Mouse (Mus musculus) kidney, embryonic 15.5 days (tissue): ENCODE results near the gene Hyal3. TPM values are rescaled to one million over a fixed set of nuclear protein-coding genes. Genes with fewer than 3 reads are reported as not detected.

Experiments
- ATAC-seq: fragments of 200-750 bp; cut with Nextera tagmentation; replicated peaks from 2 replicates; pipeline ENCODE4 v1.8.0; 2017; ENCODE audit warnings: moderate TSS enrichment; ENCODE audit not compliant: low FRiP score
- H3K27ac ChIP-seq: fragments of 300-500 bp; sonication (generic); 2 replicates; pipeline ENCODE4 v1.5.1; 2015; ENCODE audit warnings: mild to moderate bottlenecking, inconsistent platforms
- H3K27me3 ChIP-seq: fragments of 300-500 bp; sonication (generic); 2 replicates; pipeline ENCODE4 v1.6.1; 2015; ENCODE audit warnings: inconsistent platforms
- H3K36me3 ChIP-seq: fragments of 300-500 bp; sonication (generic); 2 replicates; pipeline ENCODE4 v1.6.1; 2015; ENCODE audit warnings: inconsistent platforms
- H3K4me1 ChIP-seq: fragments of 300-500 bp; sonication (generic); 2 replicates; pipeline ENCODE4 v1.6.1; 2015; ENCODE audit warnings: inconsistent platforms
- H3K4me2 ChIP-seq: fragments of 300-500 bp; sonication (generic); 2 replicates; pipeline ENCODE4 v1.6.1; 2015; ENCODE audit warnings: moderate library complexity, mild to moderate bottlenecking, inconsistent platforms
- H3K4me3 ChIP-seq: fragments of 300-500 bp; sonication (generic); replicated peaks from 2 replicates; pipeline ENCODE4 v1.5.1; 2015; ENCODE audit warnings: mild to moderate bottlenecking, inconsistent platforms
- H3K9ac ChIP-seq: fragments of 300-500 bp; sonication (generic); 2 replicates; pipeline ENCODE4 v1.6.1; 2015; ENCODE audit warnings: mild to moderate bottlenecking, inconsistent platforms
- H3K9me3 ChIP-seq: fragments of 300-500 bp; sonication (generic); replicated peaks from 2 replicates; pipeline ENCODE4 v1.6.1; 2016; ENCODE audit warnings: inconsistent platforms
- WGBS: fragments of 180-500 bp; shearing (Covaris S2); methylation state at CpG from one replicate; pipeline ENCODE4 v1.1.7; 2015; ENCODE audit warnings: mixed read lengths; 5-methylcytosine and 5-hydroxymethylcytosine counted together
- polyA plus RNA-seq: library from polyadenylated mRNA; unstranded; fragments of >200 nt; fragmentation: Nextera tagmentation; extraction: Ambion mirVana; gene quantifications from 2 replicates; pipeline ENCODE4 v1.2.1, GENCODE M21; 2015

The Hyal3 gene
- 1.3 TPM in 2 replicates for polyA plus RNA-seq

DNA sequence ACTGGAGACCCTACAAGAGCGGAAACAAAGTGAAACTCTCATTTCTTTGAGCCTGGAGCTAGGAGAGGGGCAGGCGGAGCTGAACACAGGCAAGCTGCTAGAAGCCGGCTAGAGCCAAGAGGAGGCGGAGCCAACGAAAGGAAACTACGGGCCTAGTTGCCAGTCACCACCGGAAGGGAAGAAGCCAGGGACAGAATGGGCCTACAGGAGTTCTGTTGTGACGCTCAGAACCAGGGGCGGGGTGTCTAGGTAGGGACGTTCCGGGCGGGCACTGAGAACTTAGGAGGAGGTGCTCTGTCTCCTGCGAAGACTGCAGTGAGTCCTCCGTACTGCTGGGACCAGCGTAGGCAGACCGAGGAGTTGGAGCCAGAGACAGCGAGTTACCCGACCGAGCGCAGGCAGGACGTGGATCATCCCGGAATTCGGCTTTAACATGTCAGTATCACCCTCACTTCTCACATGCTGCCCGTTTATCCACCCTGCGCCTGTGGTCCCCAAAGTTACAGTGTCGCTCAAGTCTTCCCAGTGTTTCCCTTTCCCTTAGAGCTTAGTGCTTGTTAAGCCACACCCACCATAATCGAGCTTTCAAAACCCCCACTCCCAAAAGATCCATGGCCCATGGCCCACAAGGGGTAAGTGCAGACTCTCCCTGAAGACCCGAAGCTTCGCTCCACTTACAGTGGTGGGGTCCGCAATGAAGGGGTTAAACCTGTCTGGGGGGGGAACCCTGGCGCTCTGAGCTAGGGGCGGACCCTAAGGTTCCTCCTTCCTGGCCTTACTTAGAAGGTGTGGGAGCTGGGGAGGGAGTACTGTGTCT is at the start of gene Hyal3:
Gene Hyal3 (plus strand): TSS at position 318 of the 817 bp plus-strand sequence.
- peak within 1 kb of the TSS; percentile 96 for H3K27ac ChIP-seq
- H3K9me3 ChIP-seq: no peaks in the 10 kb centered on the region
- peak within 1 kb of the TSS; percentile 71 for H3K4me3 ChIP-seq
- WGBS: under 1% methylated on average over 32 of the region's 32 CpGs
- H3K4me2 ChIP-seq: peak within 1 kb of the TSS; percentile 93
- no peaks in the 10 kb centered on the region for H3K27me3 ChIP-seq
- ATAC-seq: peak; percentile 68
- peak within 1 kb of the TSS; percentile 73 for H3K9ac ChIP-seq
- H3K36me3 ChIP-seq: peaks cover 21% of the 10 kb centered on the region
- H3K4me1 ChIP-seq: peaks cover 52% of the 10 kb centered on the region

DNA sequence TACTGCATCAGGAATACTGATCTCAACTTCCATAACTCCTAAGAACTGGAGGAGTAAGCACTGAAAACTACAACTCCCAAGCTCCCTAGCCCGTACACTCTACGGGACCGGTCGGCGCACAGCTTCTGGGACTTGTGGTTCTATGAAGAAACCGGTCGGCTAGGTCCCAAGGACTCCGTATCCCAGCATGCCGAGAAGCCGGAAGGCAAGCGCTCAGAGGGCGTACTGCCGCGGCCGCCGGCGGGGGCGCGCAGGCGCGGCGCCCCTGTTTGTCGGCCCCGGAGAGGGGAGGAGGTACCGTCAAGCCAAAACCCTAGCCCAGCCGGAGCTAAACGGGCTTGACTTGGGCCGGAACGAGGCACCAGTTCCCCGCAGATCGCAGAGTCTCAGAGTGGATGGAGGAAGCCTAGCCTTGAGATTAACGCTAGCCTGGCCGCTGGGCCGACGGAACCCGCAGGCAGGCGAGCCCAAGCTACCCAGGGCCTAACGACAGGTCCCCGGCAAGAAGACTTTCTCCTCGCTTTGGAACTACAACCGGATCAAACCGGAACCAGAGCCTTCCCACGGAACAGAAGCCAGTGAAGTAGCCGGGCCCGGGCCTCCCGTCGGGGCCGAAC is 46.7 kb upstream of the Hyal3 start, which contains the start of gene Tmem115:
Gene Tmem115 (plus strand): TSS at position 155 of the 617 bp plus-strand sequence.
- peak within 1 kb of the TSS; percentile 81 for H3K4me3 ChIP-seq
- WGBS: under 1% methylated on average over 48 of the region's 48 CpGs
- peak; percentile 98 for ATAC-seq

DNA sequence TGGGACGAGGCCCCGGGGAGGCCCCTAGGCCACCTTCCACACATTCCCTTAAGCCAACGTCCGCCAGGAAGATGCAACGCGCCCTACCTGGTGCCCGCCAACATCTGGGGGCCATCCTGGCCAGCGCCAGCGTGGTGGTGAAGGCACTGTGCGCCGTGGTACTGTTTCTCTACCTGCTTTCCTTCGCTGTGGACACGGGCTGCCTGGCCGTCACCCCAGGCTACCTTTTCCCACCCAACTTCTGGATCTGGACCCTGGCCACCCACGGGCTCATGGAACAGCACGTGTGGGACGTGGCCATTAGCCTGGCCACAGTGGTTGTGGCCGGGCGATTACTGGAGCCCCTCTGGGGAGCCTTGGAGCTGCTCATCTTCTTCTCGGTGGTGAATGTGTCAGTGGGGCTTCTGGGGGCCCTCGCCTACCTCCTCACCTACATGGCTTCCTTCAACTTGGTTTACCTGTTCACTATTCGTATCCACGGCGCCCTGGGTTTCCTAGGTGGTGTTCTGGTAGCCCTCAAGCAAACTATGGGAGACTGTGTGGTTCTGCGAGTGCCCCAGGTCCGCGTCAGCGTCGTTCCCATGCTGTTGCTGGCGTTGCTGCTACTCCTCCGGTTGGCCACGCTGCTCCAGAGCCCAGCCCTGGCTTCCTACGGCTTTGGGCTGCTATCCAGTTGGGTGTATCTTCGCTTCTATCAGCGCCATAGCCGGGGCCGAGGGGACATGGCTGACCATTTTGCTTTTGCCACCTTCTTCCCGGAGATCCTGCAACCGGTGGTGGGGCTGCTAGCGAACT is 46.0 kb upstream of the Hyal3 start:
- no peaks in the 10 kb centered on the region for H3K27me3 ChIP-seq
- peak overlapping the region; percentile 87 for H3K9ac ChIP-seq
- H3K4me1 ChIP-seq: peaks cover 27% of the 10 kb centered on the region
- H3K27ac ChIP-seq: peak overlapping the region; percentile 79
- peak overlapping the region; percentile 78 for H3K4me2 ChIP-seq
- under 1% methylated on average over 40 of the region's 40 CpGs for whole genome bisulfite sequencing
- peaks cover 30% of the 10 kb centered on the region for H3K36me3 ChIP-seq
- no peak; the same call in none of the 2 replicates for ATAC-seq
- no peaks in the 10 kb centered on the region for H3K9me3 ChIP-seq
- peak overlapping the region; percentile 81 for H3K4me3 ChIP-seq

More for the DNA sequence above, 46.7 kb upstream of the Hyal3 start, which contains the start of gene Tmem115:
- peak within 1 kb of the TSS; percentile 78 for H3K4me2 ChIP-seq
- H3K4me1 ChIP-seq: peaks cover 27% of the 10 kb centered on the region
- no peaks in the 10 kb centered on the region for H3K27me3 ChIP-seq
- H3K9me3 ChIP-seq: no peaks in the 10 kb centered on the region
- peaks cover 23% of the 10 kb centered on the region for H3K36me3 ChIP-seq
- H3K27ac ChIP-seq: peak within 1 kb of the TSS; percentile 79
- peak within 1 kb of the TSS; percentile 87 for H3K9ac ChIP-seq

DNA sequence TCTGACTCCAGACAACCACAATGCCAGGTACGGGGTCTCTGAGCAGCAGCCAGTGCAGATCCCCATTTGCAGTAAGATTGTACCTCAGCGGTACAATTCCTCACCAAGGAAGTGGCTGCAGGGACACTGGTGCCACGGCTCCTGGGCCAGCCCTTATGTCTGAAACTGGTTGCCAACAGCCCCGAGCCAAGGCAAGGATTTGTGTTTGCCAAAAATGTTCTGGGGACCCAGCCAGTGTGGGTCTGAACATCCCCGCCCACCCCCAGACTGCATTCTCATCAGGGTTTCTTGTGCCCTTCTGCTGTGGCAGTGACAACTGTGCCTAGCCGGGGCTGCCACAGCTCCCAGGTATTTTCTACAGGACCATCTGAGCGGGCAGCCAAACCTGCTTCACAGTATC is 42.4 kb upstream of the Hyal3 start:
- H3K4me2 ChIP-seq: no peak overlapping the region
- 90% methylated on average over 7 of the region's 7 CpGs for WGBS

DNA sequence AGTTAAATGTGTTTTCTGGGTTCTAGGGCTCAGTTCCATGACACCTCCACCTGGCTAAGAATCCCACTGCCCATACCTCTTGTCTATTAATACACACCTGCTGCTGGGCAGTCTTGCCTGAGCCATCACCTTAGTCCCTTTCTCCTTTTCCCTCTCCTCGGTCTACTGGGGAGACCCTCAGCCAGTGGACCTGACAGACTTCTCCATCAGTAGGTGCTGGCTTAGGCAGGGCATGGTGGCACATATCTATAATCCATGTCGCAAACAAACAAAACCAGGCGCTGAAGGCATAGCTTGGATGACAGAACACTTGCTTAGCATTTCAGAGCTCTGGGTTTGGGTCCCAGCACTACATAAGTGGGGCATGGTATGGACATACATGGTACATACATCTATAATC is 41.9 kb upstream of the Hyal3 start:
- H3K4me2 ChIP-seq: no peak overlapping the region
- no peaks in the 10 kb centered on the region for H3K27me3 ChIP-seq
- H3K36me3 ChIP-seq: peaks cover 39% of the 10 kb centered on the region
- H3K9me3 ChIP-seq: no peaks in the 10 kb centered on the region
- no peak for ATAC-seq
- H3K4me1 ChIP-seq: peaks cover 52% of the 10 kb centered on the region
- H3K4me3 ChIP-seq: no peak overlapping the region
- WGBS: 96% methylated on average over 3 of the region's 3 CpGs
- H3K9ac ChIP-seq: no peak overlapping the region
- H3K27ac ChIP-seq: no peak overlapping the region

More for the DNA sequence above, 42.4 kb upstream of the Hyal3 start:
- no peak overlapping the region for H3K27ac ChIP-seq
- H3K4me1 ChIP-seq: peaks cover 55% of the 10 kb centered on the region
- H3K9ac ChIP-seq: no peak overlapping the region
- no peaks in the 10 kb centered on the region for H3K9me3 ChIP-seq
- ATAC-seq: no peak
- H3K27me3 ChIP-seq: no peaks in the 10 kb centered on the region
- no peak overlapping the region for H3K4me3 ChIP-seq
- peaks cover 36% of the 10 kb centered on the region for H3K36me3 ChIP-seq

DNA sequence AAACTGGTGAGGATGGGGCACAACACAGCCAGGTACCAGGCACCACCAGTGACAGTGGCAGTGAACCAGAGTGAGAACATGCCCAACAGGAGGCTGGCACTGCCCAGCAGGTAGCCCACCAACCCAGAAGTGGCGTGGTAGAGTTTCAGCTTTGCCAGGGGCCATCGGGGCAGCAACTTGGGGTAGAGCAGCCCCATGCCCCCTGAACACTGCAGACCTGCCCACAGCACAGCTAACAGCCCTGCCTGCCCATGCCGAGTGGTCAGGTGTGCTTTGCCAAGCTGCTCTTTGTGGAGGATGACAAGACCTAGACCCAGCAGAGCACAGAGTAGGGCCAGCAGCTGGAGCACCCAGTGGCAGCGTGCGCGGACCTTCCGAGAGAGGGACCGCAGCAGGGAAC is 40.7 kb upstream of the Hyal3 start:
- 0 out of 2 replicates have a peak overlapping the region, but pooled peaks have one; percentile 85 for H3K4me2 ChIP-seq
- H3K36me3 ChIP-seq: peaks cover 51% of the 10 kb centered on the region

DNA sequence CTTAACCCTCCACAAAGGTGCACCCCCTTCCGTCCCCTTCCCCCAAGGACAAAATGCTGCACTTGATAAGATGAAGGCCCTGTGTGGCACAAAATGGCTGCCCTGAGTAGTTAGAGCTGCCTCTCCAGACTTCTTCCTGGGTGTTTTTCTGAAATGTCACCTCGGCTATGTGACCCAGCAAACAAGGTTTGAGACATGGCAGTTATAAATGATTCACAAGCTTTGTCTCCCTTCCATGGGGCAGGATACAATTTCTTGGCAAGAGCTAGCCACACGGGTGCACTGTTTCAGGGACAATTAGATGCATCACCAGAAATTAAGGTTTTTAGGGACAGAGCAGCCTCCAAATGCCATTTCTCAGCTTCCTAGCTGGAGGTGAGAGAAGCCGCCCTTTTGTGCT is 40.2 kb upstream of the Hyal3 start:
- peaks cover 56% of the 10 kb centered on the region for H3K36me3 ChIP-seq
- H3K4me3 ChIP-seq: 0 out of 2 replicates have a peak overlapping the region, but pooled peaks have one; percentile 1
- 0 out of 2 replicates have a peak overlapping the region, but pooled peaks have one; percentile 81 for H3K27ac ChIP-seq
- 52% methylated on average over 4 of the region's 4 CpGs for WGBS
- peak overlapping the region; percentile 85 for H3K4me2 ChIP-seq
- 0 out of 2 replicates have a peak overlapping the region, but pooled peaks have one; percentile 69 for H3K9ac ChIP-seq
- H3K9me3 ChIP-seq: no peaks in the 10 kb centered on the region
- ATAC-seq: no peak
- peaks cover 51% of the 10 kb centered on the region for H3K4me1 ChIP-seq
- H3K27me3 ChIP-seq: no peaks in the 10 kb centered on the region

More for the DNA sequence above, 40.7 kb upstream of the Hyal3 start:
- Histone ChIP-seq H3K4me3 (0 out of 2 replicates have a peak overlapping the region, but pooled peaks have one; percentile 1), H3K27me3 (no peaks in the 10 kb centered on the region), H3K9ac (no peak overlapping the region), H3K9me3 (no peaks in the 10 kb centered on the region), H3K27ac (no peak overlapping the region), H3K4me1 (peaks cover 52% of the 10 kb centered on the region)
- WGBS: 93% methylated on average over 8 of the region's 8 CpGs
- no peak for ATAC-seq

DNA sequence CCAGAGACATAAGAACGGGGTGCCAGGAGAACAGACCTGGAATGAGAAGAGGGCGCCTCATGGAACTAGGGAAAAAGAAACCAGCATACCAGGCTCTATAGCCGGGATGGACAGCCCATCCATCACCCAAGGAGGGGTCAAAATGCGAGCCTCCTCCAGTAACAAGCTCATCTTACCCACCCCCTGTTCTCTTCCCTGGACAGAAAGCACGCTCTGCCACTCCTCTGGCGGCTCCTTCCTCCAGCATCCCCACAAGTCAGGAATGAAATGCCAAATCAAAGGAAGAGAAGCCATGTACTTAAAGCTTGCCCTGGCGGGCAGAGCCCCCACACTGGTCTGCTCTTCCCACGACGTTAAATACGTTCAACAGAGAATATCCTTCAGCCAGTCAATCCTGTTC is 39.6 kb upstream of the Hyal3 start:
- peak overlapping the region; percentile 81 for H3K27ac ChIP-seq
- WGBS: 23% methylated on average over 10 of the region's 10 CpGs
- no peaks in the 10 kb centered on the region for H3K9me3 ChIP-seq
- peak overlapping the region; percentile 69; the same call in 1 of the 2 replicates for H3K9ac ChIP-seq
- H3K4me1 ChIP-seq: peaks cover 46% of the 10 kb centered on the region
- peak overlapping the region; percentile 85 for H3K4me2 ChIP-seq
- no peak for ATAC-seq
- H3K36me3 ChIP-seq: peaks cover 57% of the 10 kb centered on the region
- H3K4me3 ChIP-seq: peak overlapping the region; percentile 84
- no peaks in the 10 kb centered on the region for H3K27me3 ChIP-seq

DNA sequence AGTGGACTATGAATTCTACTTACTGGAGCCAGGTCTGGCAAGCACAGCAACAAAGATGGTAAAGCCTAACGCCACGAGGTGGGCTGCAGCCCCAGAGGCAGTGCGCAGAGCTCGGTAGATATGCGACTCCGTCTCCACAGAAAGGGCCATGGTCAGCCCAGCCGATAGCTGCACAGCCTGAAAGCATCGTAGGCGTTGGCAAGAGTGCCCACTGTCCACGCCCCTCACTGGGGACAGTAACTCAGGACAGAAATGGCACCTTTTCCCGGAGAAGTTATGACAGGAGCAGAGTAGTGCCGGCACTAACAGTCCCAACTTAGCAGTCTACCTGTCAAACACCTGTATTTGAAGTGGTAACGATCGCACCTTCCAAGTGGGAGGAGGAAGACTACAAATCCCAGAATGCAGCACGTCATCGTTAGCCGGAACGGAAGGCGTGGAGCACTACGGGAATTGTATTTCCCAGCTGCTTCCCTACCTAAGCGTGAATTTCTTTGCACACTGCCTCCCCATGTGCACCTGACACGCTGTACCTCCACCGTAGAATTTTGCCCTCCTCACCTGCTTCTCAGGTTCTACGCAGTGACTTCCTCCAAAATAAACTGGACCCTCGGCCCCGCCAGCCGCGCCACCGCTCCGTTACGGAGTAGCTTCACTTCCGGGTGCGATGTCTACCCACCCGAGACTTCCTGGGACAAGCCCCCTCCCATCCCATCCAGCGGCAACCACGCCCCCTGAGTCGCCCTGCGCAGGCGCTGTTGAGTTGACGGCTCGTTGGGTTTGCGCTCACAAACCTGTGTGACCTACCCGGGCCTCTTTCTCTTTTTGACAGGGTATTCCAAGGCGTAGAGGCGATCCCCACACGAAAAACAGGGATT is 38.9 kb upstream of the Hyal3 start, which contains the start of the genes Cyb561d2 and Nprl2:
Gene Cyb561d2 (minus strand): TSS at position 720 of the 878 bp plus-strand sequence.
Gene Nprl2 (plus strand): TSS at position 753 of the 878 bp plus-strand sequence.
- Histone ChIP-seq H3K9ac (peak within 1 kb of the TSS; percentile 69), H3K4me2 (peak within 1 kb of the TSS; percentile 85), H3K4me3 (peak within 1 kb of the TSS; percentile 84), H3K36me3 (peaks cover 59% of the 10 kb centered on the region), H3K9me3 (no peaks in the 10 kb centered on the region), H3K4me1 (peaks cover 43% of the 10 kb centered on the region), H3K27me3 (no peaks in the 10 kb centered on the region), H3K27ac (peak within 1 kb of the TSS; percentile 81)
- under 1% methylated on average over 46 of the region's 46 CpGs for WGBS
- ATAC-seq: peak; percentile 85

DNA sequence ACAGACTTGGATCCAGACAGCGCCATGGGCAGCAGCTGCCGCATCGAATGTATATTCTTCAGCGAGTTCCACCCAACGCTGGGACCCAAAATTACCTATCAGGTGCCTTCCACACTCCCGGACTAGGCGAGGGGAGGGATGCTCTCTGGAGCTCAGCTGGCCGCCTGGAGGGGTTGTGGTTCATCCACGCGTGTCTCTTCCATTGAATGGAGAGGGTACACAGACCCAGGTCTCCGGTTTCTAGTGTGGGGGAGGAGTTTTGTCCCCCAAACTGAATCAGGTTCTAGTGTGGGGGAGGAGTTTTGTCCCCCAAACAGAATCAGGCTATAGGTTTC is 38.3 kb upstream of the Hyal3 start:
- peak overlapping the region; percentile 69 for H3K9ac ChIP-seq
- H3K4me1 ChIP-seq: peaks cover 43% of the 10 kb centered on the region
- no peaks in the 10 kb centered on the region for H3K27me3 ChIP-seq
- WGBS: under 1% methylated on average over 11 of the region's 11 CpGs
- H3K36me3 ChIP-seq: peaks cover 53% of the 10 kb centered on the region
- H3K4me3 ChIP-seq: peak overlapping the region; percentile 84
- peak overlapping the region; percentile 85 for H3K4me2 ChIP-seq
- ATAC-seq: peak; percentile 27
- no peaks in the 10 kb centered on the region for H3K9me3 ChIP-seq
- peak overlapping the region; percentile 81 for H3K27ac ChIP-seq
